Mouse (Mus musculus) thymus, postnatal 36 days (tissue): ENCODE measurements around the gene Hrasls.
A peak's percentile ranks its signal among the peaks of the same experiment; 100 is the strongest.

ENCODE experiments used
- DNase-seq, 2 experiments: peaks; one replicate each; pipeline ENCODE4 v3.0.0; 2022; ENCODE audit warnings: mixed read lengths in 2 of 2

Hrasls gene

GRCm38 (mm10) chr16:29209605-29210411 lies at the start of gene Hrasls:
Hrasls (plus strand) TSS chr16:29209695.
- DNase-seq, result peak in 1 of 2 experiments; percentile 4

- DNase-seq, result no peak
These were observed 47.2 kb upstream of the Hrasls start for GRCm38 (mm10) chr16:29162271-29162670.

- DNase-seq, result no peak
These were observed 42.4 kb upstream of the Hrasls start for GRCm38 (mm10) chr16:29167051-29167450.

- no peak for DNase-seq
These were observed 37.8 kb upstream of the Hrasls start for GRCm38 (mm10) chr16:29171741-29172140.

- DNase-seq, result no peak
These were observed 36.3 kb upstream of the Hrasls start for GRCm38 (mm10) chr16:29173201-29173600.

- DNase-seq, result no peak
These were observed 34.6 kb upstream of the Hrasls start for GRCm38 (mm10) chr16:29174831-29175350.

GRCm38 (mm10) chr16:29192911-29193310 lies 16.6 kb upstream of the Hrasls start:
- DNase-seq, result no peak

GRCm38 (mm10) chr16:29193981-29194380 lies 15.5 kb upstream of the Hrasls start:
- no peak for DNase-seq

- no peak for DNase-seq
These were observed 14.3 kb upstream of the Hrasls start for GRCm38 (mm10) chr16:29195156-29195555.

GRCm38 (mm10) chr16:29198461-29198860 lies 11.0 kb upstream of the Hrasls start:
- no peak for DNase-seq

- DNase-seq, result no peak
These were observed 8.3 kb upstream of the Hrasls start for GRCm38 (mm10) chr16:29201146-29201545.

GRCm38 (mm10) chr16:29204875-29205274 lies 4.6 kb upstream of the Hrasls start:
- no peak for DNase-seq

- no peak for DNase-seq
These were observed 3.9 kb upstream of the Hrasls start for GRCm38 (mm10) chr16:29205581-29205980.

- DNase-seq, result no peak
These were observed 654 bp upstream of the Hrasls start for GRCm38 (mm10) chr16:29208841-29209240.

GRCm38 (mm10) chr16:29216395-29217295 lies 7.2 kb downstream of the Hrasls start:
- DNase-seq, result no peak

GRCm38 (mm10) chr16:29235951-29236350 lies 26.5 kb downstream of the Hrasls start:
- no peak for DNase-seq

GRCm38 (mm10) chr16:29254325-29254724 lies 44.8 kb downstream of the Hrasls start:
- no peak for DNase-seq
